Mouse (Mus musculus): ENCODE measurements at regions not wholly inside any gene's neighbourhood (a gene's known extent, or its start where the extent isn't known, plus 50 kb on each side); places are given as distances from the start of the nearest gene placed in this dataset.

GRCm38 (mm10) chr8:89721684-89722305 is 626.3 kb downstream of the Tox3 start:
- H3K36me3 ChIP-seq (ENCODE audit: control insufficient read depth, insufficient read depth, low read length) = no peaks in the 10 kb centered on the region
- no peaks in the 10 kb centered on the region for H3K9me3 ChIP-seq (ENCODE audit: control insufficient read depth, low read length)
- H3K27me3 ChIP-seq (ENCODE audit: control insufficient read depth, insufficient read depth, low read length) = no peaks in the 10 kb centered on the region
- peaks cover 2 to 5% of the 10 kb centered on the region in 2 experiments; a peak in 2 of 4 replicates for H3K4me1 ChIP-seq (ENCODE audit: control insufficient read depth in 2 of 2, insufficient read depth in 2 of 2, low read length in 2 of 2)
- no peak overlapping the region for H3K4me3 ChIP-seq (ENCODE audit: control insufficient read depth in 1 of 2, insufficient read depth in 1 of 2, low read depth in 1 of 2, low read length in 2 of 2)
- no peak overlapping the region for H3K4me2 ChIP-seq (ENCODE audit: low read length)
- ATAC-seq (ENCODE audit: insufficient number of reproducible peaks, insufficient read depth, low FRiP score, low read depth) = no peak
- H3K27ac ChIP-seq (replicated peaks in 1 of 2; ENCODE audit: control insufficient read depth in 1 of 2, insufficient read depth in 1 of 2, low read depth in 2 of 2, low read length in 2 of 2) = no peak overlapping the region
- 76% methylated on average over 5 of the region's 5 CpGs for WGBS
- no peak overlapping the region for H3K9ac ChIP-seq (ENCODE audit: low read length)

DNA sequence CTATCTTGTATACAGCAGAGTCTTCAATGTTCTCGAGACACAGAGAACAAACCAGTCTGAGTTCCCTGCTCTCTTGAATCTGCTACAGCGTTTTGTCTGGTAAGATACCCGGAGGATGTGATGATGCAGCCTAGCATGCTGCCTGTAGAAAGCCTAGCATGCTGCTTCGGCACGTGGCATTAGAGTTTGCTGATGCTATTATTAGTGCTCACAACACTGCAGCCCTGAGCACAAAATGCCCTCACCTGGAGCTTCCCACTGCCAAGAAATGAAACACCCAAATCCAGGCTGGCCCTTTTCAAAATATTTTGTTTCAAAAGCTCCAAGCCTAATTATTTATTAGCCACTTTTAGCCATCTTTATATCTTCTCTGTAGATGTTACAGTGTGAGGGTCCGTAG is 634.3 kb downstream of the Tox3 start:
- ATAC-seq (ENCODE audit: insufficient number of reproducible peaks, insufficient read depth, low FRiP score, low read depth) = no peak
- WGBS = 36% methylated on average over 6 of the region's 6 CpGs
- H3K27ac ChIP-seq (replicated peaks in 1 of 2; ENCODE audit: control insufficient read depth in 1 of 2, insufficient read depth in 1 of 2, low read depth in 2 of 2, low read length in 2 of 2) = 0 out of 4 replicates have a peak overlapping the region, but pooled peaks have one; percentile 1 to 20

DNA sequence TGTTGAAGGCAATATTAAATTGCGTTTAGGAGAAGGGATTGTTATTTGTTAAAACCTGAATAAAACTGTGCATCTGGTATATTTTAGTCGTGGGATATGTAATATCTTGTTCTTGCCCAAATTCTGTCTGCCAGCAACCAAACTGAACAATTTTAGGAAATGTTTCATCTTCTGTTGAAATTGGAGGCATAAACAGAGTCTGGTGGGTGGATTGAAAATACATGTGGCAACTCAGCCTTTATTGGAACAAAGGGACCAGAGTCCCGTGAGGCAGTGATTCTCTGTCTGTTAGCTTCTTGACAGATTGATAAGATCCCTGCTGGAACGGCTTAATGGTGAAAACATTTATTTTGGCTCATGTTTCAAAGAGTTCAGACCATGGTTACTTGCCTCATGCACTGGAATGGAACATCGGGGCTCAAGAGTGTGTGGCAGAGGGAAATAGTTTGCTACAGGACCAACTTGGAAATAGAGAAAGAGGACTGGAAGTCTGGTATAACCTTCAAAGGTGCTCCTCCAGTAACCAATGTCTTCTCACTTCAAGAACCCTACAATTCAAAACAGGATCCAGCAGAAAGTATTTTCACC is 640.7 kb downstream of the Tox3 start:
- Histone ChIP-seq H3K36me3 (ENCODE audit: control insufficient read depth, insufficient read depth, low read length) (no peaks in the 10 kb centered on the region), H3K4me3 (ENCODE audit: control insufficient read depth in 1 of 2, insufficient read depth in 1 of 2, low read depth in 1 of 2, low read length in 2 of 2) (no peak overlapping the region), H3K27ac (replicated peaks in 1 of 2; ENCODE audit: control insufficient read depth in 1 of 2, insufficient read depth in 1 of 2, low read depth in 2 of 2, low read length in 2 of 2) (no peak overlapping the region), H3K9ac (ENCODE audit: low read length) (no peak overlapping the region), H3K27me3 (ENCODE audit: control insufficient read depth, insufficient read depth, low read length) (no peaks in the 10 kb centered on the region), H3K9me3 (ENCODE audit: control insufficient read depth, low read length) (no peaks in the 10 kb centered on the region), H3K4me2 (ENCODE audit: low read length) (no peak overlapping the region), H3K4me1 (ENCODE audit: control insufficient read depth in 2 of 2, insufficient read depth in 2 of 2, low read length in 2 of 2) (no peaks in the 10 kb centered on the region)
- 38% methylated on average over 5 of the region's 5 CpGs for WGBS
- no peak for ATAC-seq (ENCODE audit: insufficient number of reproducible peaks, insufficient read depth, low FRiP score, low read depth)

More for the DNA sequence above, 634.3 kb downstream of the Tox3 start:
- Histone ChIP-seq H3K4me2 (ENCODE audit: low read length) (peak overlapping the region; percentile 16; the same call in 1 of the 2 replicates), H3K9me3 (ENCODE audit: control insufficient read depth, low read length) (no peaks in the 10 kb centered on the region), H3K9ac (ENCODE audit: low read length) (no peak overlapping the region), H3K4me3 (ENCODE audit: control insufficient read depth in 1 of 2, insufficient read depth in 1 of 2, low read depth in 1 of 2, low read length in 2 of 2) (no peak overlapping the region), H3K27me3 (ENCODE audit: control insufficient read depth, insufficient read depth, low read length) (no peaks in the 10 kb centered on the region), H3K4me1 (ENCODE audit: control insufficient read depth in 2 of 2, insufficient read depth in 2 of 2, low read length in 2 of 2) (peaks cover 0 to 5% of the 10 kb centered on the region in 2 experiments; a peak in 3 of 4 replicates), H3K36me3 (ENCODE audit: control insufficient read depth, insufficient read depth, low read length) (no peaks in the 10 kb centered on the region)

GRCm38 (mm10) chr8:89685696-89686095 is 641.7 kb upstream of the Sall1 start:
- ATAC-seq (ENCODE audit: insufficient number of reproducible peaks, insufficient read depth, low FRiP score, low read depth) = no peak
- H3K4me2 ChIP-seq (ENCODE audit: low read length) = no peak overlapping the region
- no peaks in the 10 kb centered on the region for H3K36me3 ChIP-seq (ENCODE audit: control insufficient read depth, insufficient read depth, low read length)
- H3K27me3 ChIP-seq (ENCODE audit: control insufficient read depth, insufficient read depth, low read length) = no peaks in the 10 kb centered on the region
- H3K4me3 ChIP-seq (ENCODE audit: control insufficient read depth in 1 of 2, insufficient read depth in 1 of 2, low read depth in 1 of 2, low read length in 2 of 2) = no peak overlapping the region
- H3K9me3 ChIP-seq (ENCODE audit: control insufficient read depth, low read length) = no peaks in the 10 kb centered on the region
- no peak overlapping the region for H3K9ac ChIP-seq (ENCODE audit: low read length)
- no peaks in the 10 kb centered on the region for H3K4me1 ChIP-seq (ENCODE audit: control insufficient read depth in 2 of 2, insufficient read depth in 2 of 2, low read length in 2 of 2)
- no peak overlapping the region for H3K27ac ChIP-seq (replicated peaks in 1 of 2; ENCODE audit: control insufficient read depth in 1 of 2, insufficient read depth in 1 of 2, low read depth in 2 of 2, low read length in 2 of 2)
- 64% methylated on average over 6 of the region's 6 CpGs for WGBS

DNA sequence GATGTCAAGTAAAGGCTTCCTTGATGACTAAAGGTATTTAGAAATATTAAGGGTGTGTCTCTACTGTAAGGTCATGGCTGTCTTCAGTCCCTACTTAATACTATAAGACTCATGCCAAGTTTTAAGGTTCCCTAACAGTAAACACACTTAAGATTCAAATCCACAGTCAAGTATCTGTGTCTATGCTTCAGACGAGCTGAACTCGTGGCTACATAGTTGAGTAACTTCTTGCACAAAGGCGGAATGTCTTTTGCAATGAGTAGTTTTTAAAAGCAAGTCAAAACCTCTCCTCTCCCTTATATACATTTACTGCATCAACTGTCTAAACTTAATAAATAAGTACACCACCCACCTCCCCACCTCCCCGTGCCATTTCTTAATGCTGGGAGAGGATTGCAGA is 637.0 kb upstream of the Sall1 start:
- no peaks in the 10 kb centered on the region for H3K27me3 ChIP-seq (ENCODE audit: control insufficient read depth, insufficient read depth, low read length)
- H3K36me3 ChIP-seq (ENCODE audit: control insufficient read depth, insufficient read depth, low read length) = no peaks in the 10 kb centered on the region
- H3K4me3 ChIP-seq (ENCODE audit: control insufficient read depth in 1 of 2, insufficient read depth in 1 of 2, low read depth in 1 of 2, low read length in 2 of 2) = no peak overlapping the region
- no peak overlapping the region for H3K9ac ChIP-seq (ENCODE audit: low read length)
- H3K4me2 ChIP-seq (ENCODE audit: low read length) = no peak overlapping the region
- WGBS = 82% methylated on average over 4 of the region's 4 CpGs
- no peaks in the 10 kb centered on the region for H3K4me1 ChIP-seq (ENCODE audit: control insufficient read depth in 2 of 2, insufficient read depth in 2 of 2, low read length in 2 of 2)
- H3K9me3 ChIP-seq (ENCODE audit: control insufficient read depth, low read length) = no peaks in the 10 kb centered on the region
- no peak overlapping the region for H3K27ac ChIP-seq (replicated peaks in 1 of 2; ENCODE audit: control insufficient read depth in 1 of 2, insufficient read depth in 1 of 2, low read depth in 2 of 2, low read length in 2 of 2)
- no peak for ATAC-seq (ENCODE audit: insufficient number of reproducible peaks, insufficient read depth, low FRiP score, low read depth)

GRCm38 (mm10) chr8:89680341-89680740 is 636.4 kb upstream of the Sall1 start:
- Histone ChIP-seq H3K27me3 (ENCODE audit: control insufficient read depth, insufficient read depth, low read length) (no peaks in the 10 kb centered on the region), H3K4me1 (ENCODE audit: control insufficient read depth in 2 of 2, insufficient read depth in 2 of 2, low read length in 2 of 2) (no peaks in the 10 kb centered on the region), H3K4me3 (ENCODE audit: control insufficient read depth in 1 of 2, insufficient read depth in 1 of 2, low read depth in 1 of 2, low read length in 2 of 2) (no peak overlapping the region), H3K9me3 (ENCODE audit: control insufficient read depth, low read length) (no peaks in the 10 kb centered on the region), H3K36me3 (ENCODE audit: control insufficient read depth, insufficient read depth, low read length) (no peaks in the 10 kb centered on the region), H3K4me2 (ENCODE audit: low read length) (no peak overlapping the region), H3K27ac (replicated peaks in 1 of 2; ENCODE audit: control insufficient read depth in 1 of 2, insufficient read depth in 1 of 2, low read depth in 2 of 2, low read length in 2 of 2) (no peak overlapping the region), H3K9ac (ENCODE audit: low read length) (no peak overlapping the region)
- ATAC-seq (ENCODE audit: insufficient number of reproducible peaks, insufficient read depth, low FRiP score, low read depth) = no peak
- 72% methylated on average over 5 of the region's 5 CpGs for WGBS

DNA sequence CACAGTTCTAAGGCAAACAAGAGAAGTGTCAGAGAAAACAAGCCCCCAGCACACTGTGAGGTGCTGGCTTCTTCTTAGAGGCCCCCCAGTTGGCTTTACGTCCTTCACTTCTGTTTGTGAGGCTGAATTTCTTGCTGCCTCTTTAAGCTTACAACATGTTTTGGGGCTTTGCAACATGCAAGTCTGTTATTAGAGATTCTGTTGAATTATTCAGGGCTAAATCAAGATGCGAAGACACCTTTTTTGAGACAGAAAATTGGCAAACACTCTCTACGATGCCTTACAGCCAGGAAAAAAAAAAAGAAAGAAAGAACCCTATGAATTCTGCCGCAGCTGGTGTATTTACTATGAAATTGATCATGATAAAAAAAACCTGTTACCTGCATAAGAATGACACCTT is 635.6 kb upstream of the Sall1 start:
- no peaks in the 10 kb centered on the region for H3K9me3 ChIP-seq (ENCODE audit: control insufficient read depth, low read length)
- H3K9ac ChIP-seq (ENCODE audit: low read length) = no peak overlapping the region
- H3K27me3 ChIP-seq (ENCODE audit: control insufficient read depth, insufficient read depth, low read length) = no peaks in the 10 kb centered on the region
- no peak for ATAC-seq (ENCODE audit: insufficient number of reproducible peaks, insufficient read depth, low FRiP score, low read depth)
- no peaks in the 10 kb centered on the region for H3K4me1 ChIP-seq (ENCODE audit: control insufficient read depth in 2 of 2, insufficient read depth in 2 of 2, low read length in 2 of 2)
- no peaks in the 10 kb centered on the region for H3K36me3 ChIP-seq (ENCODE audit: control insufficient read depth, insufficient read depth, low read length)
- 84% methylated on average over 4 of the region's 4 CpGs for WGBS
- no peak overlapping the region for H3K4me3 ChIP-seq (ENCODE audit: control insufficient read depth in 1 of 2, insufficient read depth in 1 of 2, low read depth in 1 of 2, low read length in 2 of 2)
- H3K27ac ChIP-seq (replicated peaks in 1 of 2; ENCODE audit: control insufficient read depth in 1 of 2, insufficient read depth in 1 of 2, low read depth in 2 of 2, low read length in 2 of 2) = no peak overlapping the region
- no peak overlapping the region for H3K4me2 ChIP-seq (ENCODE audit: low read length)

- Histone ChIP-seq H3K4me1 (ENCODE audit: control insufficient read depth in 2 of 2, insufficient read depth in 2 of 2, low read length in 2 of 2) (no peaks in the 10 kb centered on the region), H3K4me3 (ENCODE audit: control insufficient read depth in 1 of 2, insufficient read depth in 1 of 2, low read depth in 1 of 2, low read length in 2 of 2) (no peak overlapping the region), H3K27me3 (ENCODE audit: control insufficient read depth, insufficient read depth, low read length) (no peaks in the 10 kb centered on the region), H3K36me3 (ENCODE audit: control insufficient read depth, insufficient read depth, low read length) (no peaks in the 10 kb centered on the region), H3K9me3 (ENCODE audit: control insufficient read depth, low read length) (no peaks in the 10 kb centered on the region), H3K4me2 (ENCODE audit: low read length) (no peak overlapping the region), H3K27ac (replicated peaks in 1 of 2; ENCODE audit: control insufficient read depth in 1 of 2, insufficient read depth in 1 of 2, low read depth in 2 of 2, low read length in 2 of 2) (no peak overlapping the region), H3K9ac (ENCODE audit: low read length) (no peak overlapping the region)
- no peak for ATAC-seq (ENCODE audit: insufficient number of reproducible peaks, insufficient read depth, low FRiP score, low read depth)
- 75% methylated on average over 5 of the region's 5 CpGs for WGBS
Measured at GRCm38 (mm10) chr8:89677266-89677665, 633.3 kb upstream of the Sall1 start.
